Mouse (Mus musculus): ENCODE measurements around the gene Plppr3. TPM values are rescaled to one million over a fixed set of nuclear protein-coding genes. Genes with fewer than 3 reads are reported as not detected.

Plppr3 gene
- polyA plus RNA-seq, 1 experiment = 3.6 TPM

DNA sequence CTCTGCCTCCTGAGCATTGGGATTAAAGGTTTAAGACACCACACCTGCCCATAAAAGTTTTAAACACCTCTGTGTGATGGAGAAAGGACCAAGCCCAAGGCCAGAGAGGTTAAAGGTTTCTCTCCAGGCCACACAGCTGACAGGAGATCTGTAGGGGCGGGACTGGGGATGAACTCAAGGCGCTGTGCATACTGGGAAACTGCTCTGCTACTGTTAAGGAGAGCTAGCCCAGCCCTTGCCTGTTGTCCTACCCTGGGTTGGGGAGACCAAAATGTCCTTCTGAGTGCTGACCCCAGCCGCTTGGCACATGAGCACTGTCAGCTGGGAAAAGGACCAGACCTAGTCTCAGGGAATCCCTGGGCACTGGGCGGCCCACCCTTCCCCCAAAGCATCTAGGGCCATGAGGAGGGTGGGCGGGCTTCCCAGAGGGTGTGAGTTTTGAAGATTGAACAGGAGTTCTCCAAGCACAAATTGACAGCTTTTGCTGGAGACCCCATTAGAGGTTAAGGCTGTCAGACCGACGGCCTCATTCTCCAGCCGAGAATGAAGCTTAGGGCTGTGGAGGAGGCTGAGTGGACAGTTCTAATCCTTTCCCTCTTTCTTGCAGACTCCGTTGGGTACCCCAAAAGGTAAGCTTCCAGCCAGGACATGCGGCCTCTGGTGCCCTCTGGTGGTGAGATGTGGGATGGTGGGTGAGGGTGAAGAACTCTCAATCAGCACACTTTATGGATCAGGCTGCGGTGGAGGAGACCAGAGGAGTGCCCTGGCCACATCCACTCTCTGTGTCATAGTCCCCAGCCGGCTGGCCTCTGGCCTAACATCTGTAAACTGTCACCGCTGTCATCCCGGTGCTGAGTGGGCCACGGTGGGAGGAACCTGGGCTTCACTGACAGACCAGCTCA, 62.4 kb downstream of the Plppr3 start:
- no peaks in the 10 kb centered on the region for H3K4me1 ChIP-seq (ENCODE audit: control insufficient read depth, insufficient read depth, insufficient read length)
- DNase-seq (ENCODE audit: low read depth in 1 of 2, low spot score in 2 of 2) = peak; percentile 30 to 79
- TF ChIP-seq POLR2A (IDR thresholded peaks at IDR 0.05; ENCODE audit: low read depth, low read length) (no peak), CTCF (IDR thresholded peaks at IDR 0.05; ENCODE audit: extremely low read depth, insufficient read depth, insufficient read length, insufficient replicate concordance) (peak; percentile 97)
- H3K36me3 ChIP-seq (ENCODE audit: control insufficient read depth, insufficient read depth, low read length) = no peaks in the 10 kb centered on the region
- H3K4me3 ChIP-seq (ENCODE audit: extremely low read depth, insufficient read depth, insufficient read length) = no peak overlapping the region
- H3K27ac ChIP-seq (ENCODE audit: insufficient read depth, low read length) = no peak overlapping the region
- WGBS = 43% methylated on average over 15 of the region's 15 CpGs
- no peaks in the 10 kb centered on the region for H3K27me3 ChIP-seq (ENCODE audit: control insufficient read depth, insufficient read depth, low read length)

Other genes with a start within 250 kb of the Plppr3 start
- gene Shc2, start 236.7 kb downstream of the Plppr3 start, polyA plus RNA-seq (2012; rRNA removed) = 1.0 and 1.3 TPM in 2 replicates
- gene Odf3l2, start 228.9 kb downstream of the Plppr3 start, polyA plus RNA-seq (2012; rRNA removed) = not detected in 2 replicates
- 22.0 and 33.9 TPM in 2 replicates for gene Madcam1, start 210.1 kb downstream of the Plppr3 start, polyA plus RNA-seq (2012; rRNA removed)
- 47.9 and 77.7 TPM in 2 replicates for gene Tpgs1, start 205.3 kb downstream of the Plppr3 start, polyA plus RNA-seq (2012; rRNA removed)
- 119 and 143 TPM in 2 replicates for gene Cdc34, start 192.4 kb downstream of the Plppr3 start, polyA plus RNA-seq (2012; rRNA removed)
- gene Gzmm, start 185.6 kb downstream of the Plppr3 start, polyA plus RNA-seq (2012; rRNA removed) = 1.7 and 1.8 TPM in 2 replicates
- gene Bsg, start 170.1 kb downstream of the Plppr3 start, polyA plus RNA-seq (2012; rRNA removed) = 208 and 255 TPM in 2 replicates
- 0.77 and 1.5 TPM in 2 replicates for gene Hcn2, start 158.0 kb downstream of the Plppr3 start, polyA plus RNA-seq (2012; rRNA removed)
- 60.5 and 62.5 TPM in 2 replicates for gene Polrmt, start 128.1 kb downstream of the Plppr3 start, polyA plus RNA-seq (2012; rRNA removed)
- gene Fgf22, start 119.6 kb downstream of the Plppr3 start, polyA plus RNA-seq (2012; rRNA removed) = not detected in 2 replicates
- gene Rnf126, start 107.7 kb downstream of the Plppr3 start, polyA plus RNA-seq (2012; rRNA removed) = 122 and 217 TPM in 2 replicates
- gene Fstl3, start 97.4 kb downstream of the Plppr3 start, polyA plus RNA-seq (2012; rRNA removed) = 5.8 and 10.9 TPM in 2 replicates
- 1.4 and 1.6 TPM in 2 replicates for gene Prss57, start 83.7 kb downstream of the Plppr3 start, polyA plus RNA-seq (2012; rRNA removed)
- gene Palm, start 81.1 kb downstream of the Plppr3 start, polyA plus RNA-seq (2012; rRNA removed) = 9.2 and 14.6 TPM in 2 replicates
- 0.07 and 0.18 TPM in 2 replicates for gene Misp, start 53.6 kb downstream of the Plppr3 start, polyA plus RNA-seq (2012; rRNA removed)
- 251 and 315 TPM in 2 replicates for gene Ptbp1, start 20.2 kb downstream of the Plppr3 start, polyA plus RNA-seq (2012; rRNA removed)
- gene Prtn3, start 158 bp downstream of the Plppr3 start, polyA plus RNA-seq (2012; rRNA removed) = 25.6 and 39.2 TPM in 2 replicates
- gene Elane, start 11.6 kb upstream of the Plppr3 start, polyA plus RNA-seq (2012; rRNA removed) = 33.0 and 61.9 TPM in 2 replicates
- 71.5 and 138 TPM in 2 replicates for gene Cfd, start 16.2 kb upstream of the Plppr3 start, polyA plus RNA-seq (2012; rRNA removed)
- gene Med16, start 34.3 kb upstream of the Plppr3 start, polyA plus RNA-seq (2012; rRNA removed) = 46.4 and 73.7 TPM in 2 replicates
- gene Gm26602, start 36.2 kb upstream of the Plppr3 start, polyA plus RNA-seq (2012; rRNA removed) = not detected in 2 replicates
- 5.3 and 6.3 TPM in 2 replicates for gene Kiss1r, start 42.3 kb upstream of the Plppr3 start, polyA plus RNA-seq (2012; rRNA removed)
- gene R3hdm4, start 46.6 kb upstream of the Plppr3 start, polyA plus RNA-seq (2012; rRNA removed) = 117 and 150 TPM in 2 replicates
- gene Arid3a, start 52.4 kb upstream of the Plppr3 start, polyA plus RNA-seq (2012; rRNA removed) = 15.0 and 23.2 TPM in 2 replicates
- gene Wdr18, start 85.5 kb upstream of the Plppr3 start, polyA plus RNA-seq (2012; rRNA removed) = 41.2 and 51.6 TPM in 2 replicates
- 0.12 and 0.16 TPM in 2 replicates for gene Grin3b, start 96.1 kb upstream of the Plppr3 start, polyA plus RNA-seq (2012; rRNA removed)
- 266 and 371 TPM in 2 replicates for gene Tmem259, start 109.7 kb upstream of the Plppr3 start, polyA plus RNA-seq (2012; rRNA removed)
- 297 and 409 TPM in 2 replicates for gene Cnn2, start 114.0 kb upstream of the Plppr3 start, polyA plus RNA-seq (2012; rRNA removed)
- gene Abca7, start 121.9 kb upstream of the Plppr3 start, polyA plus RNA-seq (2012; rRNA removed) = 50.4 and 64.5 TPM in 2 replicates
- 492 and 574 TPM in 2 replicates for gene Arhgap45, start 142.0 kb upstream of the Plppr3 start, polyA plus RNA-seq (2012; rRNA removed)
- gene Polr2e, start 165.2 kb upstream of the Plppr3 start, polyA plus RNA-seq (2012; rRNA removed) = 139 and 182 TPM in 2 replicates
- gene Gpx4, start 172.5 kb upstream of the Plppr3 start, polyA plus RNA-seq (2012; rRNA removed) = 238 and 259 TPM in 2 replicates
- gene Sbno2, start 230.9 kb upstream of the Plppr3 start, polyA plus RNA-seq (2012; rRNA removed) = 95.0 and 122 TPM in 2 replicates
- gene Stk11, start 241.2 kb upstream of the Plppr3 start, polyA plus RNA-seq (2012; rRNA removed) = 120 and 144 TPM in 2 replicates

All from spleen, adult 2 months (tissue).